Mouse (Mus musculus): Measurements from ENCODE around the gene Dach1. TPM values are rescaled to one million over a fixed set of nuclear protein-coding genes. Genes with fewer than 3 reads are reported as not detected.

The Dach1 gene
- polyA plus RNA-seq, 1 experiment from 2014 or later = 8.6 TPM

DNA sequence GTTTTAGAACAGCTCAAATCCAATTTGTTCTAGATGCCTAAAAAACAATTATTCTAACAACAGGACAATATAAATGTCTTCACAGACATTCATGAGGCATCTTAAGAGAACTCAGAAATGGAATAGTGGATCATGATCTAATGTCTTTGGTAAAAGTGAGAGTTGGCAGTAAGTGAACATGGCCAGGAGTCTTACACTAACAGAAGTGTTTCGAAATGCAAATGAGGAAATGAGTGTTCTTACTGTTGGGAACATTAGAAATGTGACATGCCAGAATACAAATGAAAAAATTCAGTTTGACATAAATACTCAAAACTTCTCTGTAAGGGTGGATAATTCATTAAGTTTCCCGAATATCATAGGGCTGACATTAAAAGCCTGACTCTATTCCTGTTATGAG, 426.3 kb downstream of the Dach1 start:
- H3K27me3 ChIP-seq (ENCODE audit: control insufficient read depth, insufficient read depth, low read length) = no peaks in the 10 kb centered on the region
- no peak overlapping the region for H3K4me2 ChIP-seq (replicated peaks; ENCODE audit: low read depth, low read length)
- H3K4me3 ChIP-seq (ENCODE audit: low read depth, low read length) = no peak overlapping the region
- no peaks in the 10 kb centered on the region for H3K4me1 ChIP-seq (ENCODE audit: control insufficient read depth, insufficient read depth, low read length)
- WGBS = 88% methylated on average over 2 of the region's 2 CpGs
- no peak overlapping the region for H3K9ac ChIP-seq (replicated peaks; ENCODE audit: low read depth, low read length)
- H3K9me3 ChIP-seq (ENCODE audit: control insufficient read depth, low read depth, low read length) = no peaks in the 10 kb centered on the region
- no peaks in the 10 kb centered on the region for H3K36me3 ChIP-seq (ENCODE audit: control insufficient read depth, insufficient read depth, low read length)
- no peak for ATAC-seq (ENCODE audit: insufficient number of reproducible peaks, insufficient read depth, low FRiP score, low read depth)
- no peak overlapping the region for H3K27ac ChIP-seq (ENCODE audit: low read length)

DNA sequence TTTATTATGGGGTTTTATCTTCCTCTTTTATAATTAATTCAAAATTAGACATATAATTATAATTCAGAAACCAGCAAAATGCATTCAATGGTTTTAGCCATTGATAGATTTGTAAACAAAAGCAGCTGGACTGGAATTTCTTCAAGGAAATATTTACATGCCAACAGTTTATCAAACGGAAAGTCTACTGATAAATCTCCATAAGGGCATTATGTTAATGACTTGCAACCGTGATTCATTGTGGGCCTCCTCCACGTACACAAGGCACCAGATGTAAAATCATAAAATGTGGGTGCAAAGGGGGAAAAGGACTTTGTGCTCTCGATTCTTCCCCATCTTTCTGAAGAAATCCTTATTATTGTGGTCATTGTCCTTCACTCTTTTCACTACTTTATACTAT, 426.8 kb downstream of the Dach1 start:
- Histone ChIP-seq H3K27me3 (ENCODE audit: control insufficient read depth, insufficient read depth, low read length) (no peaks in the 10 kb centered on the region), H3K4me1 (ENCODE audit: control insufficient read depth, insufficient read depth, low read length) (no peaks in the 10 kb centered on the region), H3K27ac (ENCODE audit: low read length) (no peak overlapping the region), H3K9me3 (ENCODE audit: control insufficient read depth, low read depth, low read length) (no peaks in the 10 kb centered on the region), H3K9ac (replicated peaks; ENCODE audit: low read depth, low read length) (no peak overlapping the region), H3K4me3 (ENCODE audit: low read depth, low read length) (no peak overlapping the region), H3K36me3 (ENCODE audit: control insufficient read depth, insufficient read depth, low read length) (no peaks in the 10 kb centered on the region), H3K4me2 (replicated peaks; ENCODE audit: low read depth, low read length) (no peak overlapping the region)
- 39% methylated on average over 4 of the region's 4 CpGs for WGBS
- ATAC-seq (ENCODE audit: insufficient number of reproducible peaks, insufficient read depth, low FRiP score, low read depth) = no peak

Measured in stomach, embryonic 14.5 days (tissue).